Mouse (Mus musculus) kidney, adult 2 months (tissue): ENCODE measurements around the gene Dhrs4.

Experiments used
- CTCF ChIP-seq: fragments of 200-500 bp; conservative IDR thresholded peaks from 2 replicates; pipeline ENCODE4 v1.5.1; 2011; ENCODE audit warnings: low read depth, mild to moderate bottlenecking, control low read depth, low read length, moderate library complexity, mixed read lengths; ENCODE audit not compliant: insufficient read depth, insufficient read length
- POLR2A ChIP-seq: fragments of 200-500 bp; IDR thresholded peaks from one replicate; pipeline ENCODE4 v1.6.1; 2011; ENCODE audit warnings: low read depth, low read length, control low read depth

- no peak for TF ChIP-seq CTCF
- no peak for TF ChIP-seq POLR2A
Observed at GRCm38 (mm10) chr14:55479629-55480028, 1.1 kb downstream of the Dhrs4 start.
